8 mouse cellular contexts compared by ENCODE assay signal in genomic region chr2:33218903-33219625, GRCm38 (mm10). TPM values are rescaled to one million over a fixed set of nuclear protein-coding genes. Genes with fewer than 3 reads are reported as not detected.
A peak's percentile ranks its signal among the peaks of the same experiment; 100 is the strongest.
DNase-seq lines count a peak whose midpoint lies in the region; ATAC-seq and TF ChIP-seq lines count a peak whose summit lies in the region.

No protein-coding gene starts in this region.

- WGBS in embryonic facial prominence, embryonic 12.5 days = 68% methylated on average over 11 of the region's 11 CpGs
- 73% methylated on average over 11 of the region's 11 CpGs for WGBS in limb, embryonic 13.5 days

- H3K4me3 ChIP-seq in testis, adult 2 months (ENCODE audit: control insufficient read depth, low read depth, low read length) = no peak overlapping the region
- H3K4me3 ChIP-seq in embryonic facial prominence, embryonic 12.5 days = no peak overlapping the region
- peak overlapping the region; percentile 7 for H3K4me3 ChIP-seq in limb, embryonic 13.5 days

- H3K4me1 ChIP-seq in testis, adult 2 months (ENCODE audit: control insufficient read depth, insufficient read depth, low read length) = peaks cover 14% of the 10 kb centered on the region
- peaks cover 55% of the 10 kb centered on the region for H3K4me1 ChIP-seq in embryonic facial prominence, embryonic 12.5 days
- H3K4me1 ChIP-seq in limb, embryonic 13.5 days = peaks cover 80% of the 10 kb centered on the region

- no peak overlapping the region for H3K9ac ChIP-seq in embryonic facial prominence, embryonic 12.5 days
- peak overlapping the region; percentile 50 for H3K9ac ChIP-seq in limb, embryonic 13.5 days

- ATAC-seq in embryonic facial prominence, embryonic 12.5 days (ENCODE audit: insufficient number of reproducible peaks, insufficient read depth, low FRiP score, low TSS enrichment) = no peak
- ATAC-seq in limb, embryonic 13.5 days (ENCODE audit: low FRiP score, low read depth) = no peak

- no peaks in the 10 kb centered on the region for H3K36me3 ChIP-seq in testis, adult 2 months (ENCODE audit: control insufficient read depth, insufficient read depth, low read length)
- peaks cover 8% of the 10 kb centered on the region; the same call in 1 of the 2 replicates for H3K36me3 ChIP-seq in embryonic facial prominence, embryonic 12.5 days
- H3K36me3 ChIP-seq in limb, embryonic 13.5 days = peaks cover 29% of the 10 kb centered on the region

- no peaks in the 10 kb centered on the region for H3K9me3 ChIP-seq in embryonic facial prominence, embryonic 12.5 days
- H3K9me3 ChIP-seq in limb, embryonic 13.5 days = no peaks in the 10 kb centered on the region

- TF ChIP-seq CTCF in testis, adult 2 months (IDR thresholded peaks at IDR 0.05; ENCODE audit: control insufficient read depth, insufficient read depth, insufficient replicate concordance, low read depth, low read length) = 0 out of 2 replicates have a peak, but pooled peaks have one; percentile 17

- H3K27me3 ChIP-seq in testis, adult 2 months (ENCODE audit: control insufficient read depth, insufficient read depth, low read length) = no peaks in the 10 kb centered on the region
- H3K27me3 ChIP-seq in embryonic facial prominence, embryonic 12.5 days = no peaks in the 10 kb centered on the region
- no peaks in the 10 kb centered on the region for H3K27me3 ChIP-seq in limb, embryonic 13.5 days

- H3K4me2 ChIP-seq in embryonic facial prominence, embryonic 12.5 days (replicated peaks) = peak overlapping the region; percentile 1; the same call in 1 of the 2 replicates
- peak overlapping the region; percentile 36 for H3K4me2 ChIP-seq in limb, embryonic 13.5 days (replicated peaks)

- H3K27ac ChIP-seq in testis, adult 2 months (ENCODE audit: control insufficient read depth, insufficient read depth, low read depth, low read length) = no peak overlapping the region
- H3K27ac ChIP-seq in embryonic facial prominence, embryonic 12.5 days = no peak overlapping the region
- H3K27ac ChIP-seq in limb, embryonic 13.5 days = no peak overlapping the region

- DNase-seq in heart, adult 18-20 months = peak; percentile 56 to 72
- no peak for DNase-seq in heart, postnatal 25 days (ENCODE audit: low spot score)
- no peak for DNase-seq in testis, postnatal 14 days (ENCODE audit: low spot score)
- DNase-seq in thymus, postnatal 0 days (ENCODE audit: low spot score) = peak; percentile 62
- DNase-seq in frontal cortex, postnatal 10 days (ENCODE audit: low spot score in 2 of 2) = no peak

- intact Hi-C loops in heart, postnatal 25 days (cut with DNase I) = loop anchor here (2.0 to 5.0 kb wide), 4 partner anchors 53 to 130 kb away; no protein-coding TSS in a partner anchor

- TF ChIP-seq POLR2A in testis, adult 2 months (IDR thresholded peaks at IDR 0.05; ENCODE audit: control insufficient read depth, low read depth, low read length) = no peak

RNA-seq across cellular contexts. Expression of gene Angptl2, which starts 3.2 kb away (rescaled TPM):
- 10 to 100 TPM; 38.7 to 43.8 TPM for total RNA-seq in heart, adult 18-20 months (2021)
- total RNA-seq in heart, postnatal 25 days (2021) = 10 to 100 TPM; 47.9 to 78.9 TPM
- 3.1 and 4.5 TPM in 2 replicates for polyA plus RNA-seq in testis, adult 2 months (2012; rRNA removed)
- 42.6 and 43.9 TPM in 2 replicates for polyA plus RNA-seq in embryonic facial prominence, embryonic 12.5 days (2016; fragmentation: Nextera tagmentation; extraction: Ambion mirVana)
- 69.7 and 76.0 TPM in 2 replicates for polyA plus RNA-seq in limb, embryonic 13.5 days (2015; fragmentation: Nextera tagmentation; extraction: Ambion mirVana)
- polyA plus RNA-seq in thymus, postnatal 0 days (2015; fragmentation: Nextera tagmentation; extraction: Ambion mirVana) = 29.8 and 34.7 TPM in 2 replicates

Comparison
In these comparisons a context has a peak if more than half of its experiments do, and no peak if none do; other contexts are left out.
1. DNase-seq: peak in heart, adult 18-20 months (2 of 2) and thymus, postnatal 0 days (single experiment); none in heart, postnatal 25 days (single experiment), testis, postnatal 14 days (single experiment) and frontal cortex, postnatal 10 days (0 of 2).